Mouse (Mus musculus) C2C12 (cell line): Measurements from ENCODE around the gene Cpox.

Source experiments
- CTCF ChIP-seq: IDR thresholded peaks from one replicate; pipeline ENCODE4 v1.5.1; 2011; ENCODE audit not compliant: control insufficient read depth, insufficient read depth, insufficient read length
- MAX ChIP-seq: IDR thresholded peaks from one replicate; pipeline ENCODE4 v1.6.1; 2011; ENCODE audit warnings: mild to moderate bottlenecking, control low read depth
- MYOD1 ChIP-seq: IDR thresholded peaks from one replicate; pipeline ENCODE4 v1.6.1; 2011; ENCODE audit warnings: low read depth; ENCODE audit not compliant: control insufficient read depth, insufficient read length

DNA sequence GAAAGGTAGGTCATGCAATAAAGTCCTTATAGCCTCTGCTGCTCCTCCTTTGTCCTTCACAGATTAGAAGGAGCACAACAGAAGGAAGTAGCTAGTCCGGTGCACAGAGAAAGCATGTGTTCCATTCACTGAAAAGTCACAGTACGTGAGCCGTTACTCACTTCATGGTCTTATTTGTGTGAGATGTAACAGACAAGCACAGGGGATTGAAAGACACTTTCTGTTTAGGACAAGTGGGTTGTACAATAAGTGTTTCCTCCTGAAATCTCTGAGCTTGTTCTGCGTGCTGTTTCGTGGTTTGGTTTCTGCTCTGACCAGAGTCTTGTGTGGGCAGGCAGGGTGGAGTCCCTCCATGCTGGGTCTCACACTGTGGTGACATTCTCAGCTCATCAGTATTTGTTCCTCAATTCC, 20.2 kb downstream of the Cpox start:
- TF ChIP-seq CTCF, result no peak
- no peak for TF ChIP-seq MYOD1
- TF ChIP-seq MAX, result no peak
